Mouse (Mus musculus): Measurements from ENCODE around the gene Ssxb8. TPM values are rescaled to one million over a fixed set of nuclear protein-coding genes. Genes with fewer than 3 reads are reported as not detected.

The Ssxb8 gene
- not detected in 4 replicates for total RNA-seq (2023)

GRCm38 (mm10) chrX:8690744-8691143 is at the start of gene Ssxb8:
Gene Ssxb8, minus strand, starts transcription at chrX:8690844.

Other genes starting within 250 kb of the Ssxb8 start
- gene Ssxb2, start 229.1 kb downstream of the Ssxb8 start, total RNA-seq (2023), result not detected in 4 replicates
- not detected in 4 replicates for gene Gm14459, start 165.9 kb downstream of the Ssxb8 start, total RNA-seq (2023)
- not detected in 4 replicates for gene Ssxb6, start 142.6 kb downstream of the Ssxb8 start, total RNA-seq (2023)
- gene Ssxb3, start 99.0 kb downstream of the Ssxb8 start, total RNA-seq (2023), result not detected in 4 replicates
- gene Ssx9, start 57.6 kb upstream of the Ssxb8 start, total RNA-seq (2023), result not detected in 4 replicates
- not detected in 4 replicates for gene Ssxb5, start 112.8 kb upstream of the Ssxb8 start, total RNA-seq (2023)
- not detected in 4 replicates for gene Gm6592, start 153.2 kb upstream of the Ssxb8 start, total RNA-seq (2023)
- gene Gm5751, start 183.4 kb upstream of the Ssxb8 start, total RNA-seq (2023), result not detected in 4 replicates
- gene B630019K06Rik, start 201.5 kb upstream of the Ssxb8 start, total RNA-seq (2023), result 0.30 to 0.58 TPM (median 0.43 TPM) in 3 of 4 replicates, not detected in the other

Measured in B cell, adult 62 days (primary cell).